ENCODE assay signal across 22 mouse cellular contexts in the genomic region with DNA sequence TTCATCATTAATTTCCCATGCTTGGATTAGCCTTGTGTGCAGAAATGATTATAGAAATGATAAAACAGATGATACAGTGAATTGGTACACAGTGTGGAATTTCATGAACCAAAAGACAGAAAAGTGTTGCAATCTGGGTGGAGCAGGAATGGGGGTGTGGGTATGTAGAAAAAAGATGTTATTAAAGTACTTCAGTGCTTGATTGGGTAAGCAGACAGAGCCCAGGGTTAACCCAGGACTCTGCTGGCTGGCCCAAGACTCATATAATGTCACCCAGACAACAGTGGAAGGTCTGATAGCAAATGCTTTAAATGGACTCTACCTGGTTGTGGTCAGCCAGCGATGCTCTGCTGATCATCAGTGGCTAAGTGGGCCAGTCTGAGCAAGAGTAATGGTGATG.
"Had no signal": no experiment of that assay in that cellular context is flagged by ENCODE, and none has a peak within 500 bp of the region (broad histone marks: within the 10 kb centered on the region; RNA-seq: fewer than 3 reads in every experiment).

No protein-coding gene starts in this region.

- ATAC-seq: liver, postnatal 0 days; lung, postnatal 0 days; midbrain, embryonic 13.5 days; midbrain, embryonic 15.5 days had no signal

- H3K4me2 ChIP-seq: lung, embryonic 15.5 days; midbrain, embryonic 11.5 days; midbrain, embryonic 13.5 days; midbrain, embryonic 15.5 days; neural tube, embryonic 13.5 days; neural tube, embryonic 15.5 days had no signal

- H3K9ac ChIP-seq: liver, postnatal 0 days; lung, embryonic 15.5 days; midbrain, embryonic 13.5 days; midbrain, embryonic 15.5 days; neural tube, embryonic 13.5 days; neural tube, embryonic 15.5 days had no signal

- DNase-seq: liver, postnatal 0 days; lung, adult 2 months; lung, postnatal 14 days; lung, postnatal 36 days; retina, postnatal 1 day; right cerebral cortex, adult 18-20 months; right cerebral cortex, postnatal 25 days; right cerebral cortex, postnatal 4 days; spleen, adult 18-20 months; thymus, adult 18-20 months; thymus, postnatal 14 days; thymus, postnatal 36 days had no signal

- H3K36me3 ChIP-seq: lung, embryonic 15.5 days; midbrain, embryonic 13.5 days; midbrain, embryonic 15.5 days; neural tube, embryonic 13.5 days; neural tube, embryonic 15.5 days had no signal

- H3K4me1 ChIP-seq: midbrain, embryonic 13.5 days; midbrain, embryonic 15.5 days; neural tube, embryonic 13.5 days; neural tube, embryonic 15.5 days had no signal

- H3K27ac ChIP-seq: lung, embryonic 15.5 days; macrophage; midbrain, embryonic 13.5 days; midbrain, embryonic 15.5 days; neural tube, embryonic 13.5 days; neural tube, embryonic 15.5 days had no signal

- H3K9me3 ChIP-seq: lung, embryonic 15.5 days; megakaryocyte, embryonic 14.5 days; midbrain, embryonic 13.5 days; midbrain, embryonic 15.5 days; neural tube, embryonic 13.5 days; neural tube, embryonic 15.5 days had no signal

- H3K4me3 ChIP-seq: lung, embryonic 15.5 days; megakaryocyte, embryonic 14.5 days; midbrain, embryonic 13.5 days; midbrain, embryonic 15.5 days; myocyte; neural tube, embryonic 13.5 days; neural tube, embryonic 15.5 days had no signal

- H3K27me3 ChIP-seq: lung, embryonic 15.5 days; megakaryocyte, embryonic 14.5 days; midbrain, embryonic 13.5 days; midbrain, embryonic 15.5 days; neural tube, embryonic 13.5 days; neural tube, embryonic 15.5 days had no signal
